Mouse (Mus musculus) kidney, embryonic 15.5 days (tissue): ENCODE measurements around the gene Krtap28-10. TPM values are rescaled to one million over a fixed set of nuclear protein-coding genes. Genes with fewer than 3 reads are reported as not detected.
"Not testable (repeated sequence)": the region's sequence is repeated elsewhere in the genome, so short reads cannot be mapped to it uniquely, and the experiment has no call there.

ENCODE experiments used
- ATAC-seq: fragments of 200-750 bp; cut with Nextera tagmentation; replicated peaks from 2 replicates; pipeline ENCODE4 v1.8.0; 2017; ENCODE audit warnings: moderate TSS enrichment; ENCODE audit not compliant: low FRiP score
- H3K27ac ChIP-seq: fragments of 300-500 bp; sonication (generic); 2 replicates; pipeline ENCODE4 v1.5.1; 2015; ENCODE audit warnings: mild to moderate bottlenecking, inconsistent platforms
- H3K27me3 ChIP-seq: fragments of 300-500 bp; sonication (generic); 2 replicates; pipeline ENCODE4 v1.6.1; 2015; ENCODE audit warnings: inconsistent platforms
- H3K36me3 ChIP-seq: fragments of 300-500 bp; sonication (generic); 2 replicates; pipeline ENCODE4 v1.6.1; 2015; ENCODE audit warnings: inconsistent platforms
- H3K4me1 ChIP-seq: fragments of 300-500 bp; sonication (generic); 2 replicates; pipeline ENCODE4 v1.6.1; 2015; ENCODE audit warnings: inconsistent platforms
- H3K4me2 ChIP-seq: fragments of 300-500 bp; sonication (generic); 2 replicates; pipeline ENCODE4 v1.6.1; 2015; ENCODE audit warnings: moderate library complexity, mild to moderate bottlenecking, inconsistent platforms
- H3K4me3 ChIP-seq: fragments of 300-500 bp; sonication (generic); replicated peaks from 2 replicates; pipeline ENCODE4 v1.5.1; 2015; ENCODE audit warnings: mild to moderate bottlenecking, inconsistent platforms
- H3K9ac ChIP-seq: fragments of 300-500 bp; sonication (generic); 2 replicates; pipeline ENCODE4 v1.6.1; 2015; ENCODE audit warnings: mild to moderate bottlenecking, inconsistent platforms
- H3K9me3 ChIP-seq: fragments of 300-500 bp; sonication (generic); replicated peaks from 2 replicates; pipeline ENCODE4 v1.6.1; 2016; ENCODE audit warnings: inconsistent platforms
- WGBS: fragments of 180-500 bp; shearing (Covaris S2); methylation state at CpG from one replicate; pipeline ENCODE4 v1.1.7; 2015; ENCODE audit warnings: mixed read lengths; 5-methylcytosine and 5-hydroxymethylcytosine counted together
- polyA plus RNA-seq: library from polyadenylated mRNA; unstranded; fragments of >200 nt; fragmentation: Nextera tagmentation; extraction: Ambion mirVana; gene quantifications from 2 replicates; pipeline ENCODE4 v1.2.1, GENCODE M21; 2015

The Krtap28-10 gene
- polyA plus RNA-seq, 1 experiment from 2014 or later, result not detected

- WGBS, result 81% methylated on average over 8 of the region's 8 CpGs
- no peak overlapping the region for H3K4me3 ChIP-seq
- no peaks in the 10 kb centered on the region for H3K9me3 ChIP-seq
- H3K36me3 ChIP-seq, result no peaks in the 10 kb centered on the region
- no peak overlapping the region for H3K9ac ChIP-seq
- no peak overlapping the region for H3K4me2 ChIP-seq
- no peaks in the 10 kb centered on the region for H3K27me3 ChIP-seq
- no peaks in the 10 kb centered on the region for H3K4me1 ChIP-seq
- no peak overlapping the region for H3K27ac ChIP-seq
- no peak for ATAC-seq
Observed at GRCm38 (mm10) chr1:83006218-83007179, 35.8 kb downstream of the Krtap28-10 start.

- not testable (repeated sequence) for H3K4me3 ChIP-seq, ATAC-seq, H3K4me2 ChIP-seq, H3K9ac ChIP-seq, H3K27ac ChIP-seq, H3K27me3 ChIP-seq, H3K9me3 ChIP-seq, H3K36me3 ChIP-seq, H3K4me1 ChIP-seq
- WGBS, result 98% methylated on average over 9 of the region's 9 CpGs
Observed at GRCm38 (mm10) chr1:83000306-83000705, 42.0 kb downstream of the Krtap28-10 start, which contains the start of gene Gm47959. Gm47959 (plus strand) TSS chr1:83000548.

GRCm38 (mm10) chr1:82993947-82994346, 48.3 kb downstream of the Krtap28-10 start:
- WGBS, result 88% methylated on average over 3 of the region's 3 CpGs
- no peak overlapping the region for H3K9ac ChIP-seq
- no peak overlapping the region for H3K27ac ChIP-seq
- no peak overlapping the region for H3K4me2 ChIP-seq
- no peaks in the 10 kb centered on the region for H3K36me3 ChIP-seq
- H3K27me3 ChIP-seq, result no peaks in the 10 kb centered on the region
- no peaks in the 10 kb centered on the region for H3K9me3 ChIP-seq
- H3K4me3 ChIP-seq, result no peak overlapping the region
- no peak for ATAC-seq
- no peaks in the 10 kb centered on the region for H3K4me1 ChIP-seq

- no peaks in the 10 kb centered on the region for H3K36me3 ChIP-seq
- H3K27ac ChIP-seq, result peak overlapping the region; percentile 33; the same call in 1 of the 2 replicates
- 67% methylated on average over 6 of the region's 6 CpGs for WGBS
- no peak overlapping the region for H3K4me3 ChIP-seq
- no peaks in the 10 kb centered on the region for H3K9me3 ChIP-seq
- H3K9ac ChIP-seq, result no peak overlapping the region
- H3K4me2 ChIP-seq, result no peak overlapping the region
- no peaks in the 10 kb centered on the region for H3K27me3 ChIP-seq
- peak; percentile 66 for ATAC-seq
- H3K4me1 ChIP-seq, result no peaks in the 10 kb centered on the region
Observed at GRCm38 (mm10) chr1:82992093-82992492, 50.2 kb downstream of the Krtap28-10 start.

- no peaks in the 10 kb centered on the region for H3K36me3 ChIP-seq
- peak; percentile 25; the same call in 1 of the 2 replicates for ATAC-seq
- H3K9me3 ChIP-seq, result no peaks in the 10 kb centered on the region
- 0 out of 2 replicates have a peak overlapping the region, but pooled peaks have one; percentile 33 for H3K27ac ChIP-seq
- no peaks in the 10 kb centered on the region for H3K4me1 ChIP-seq
- WGBS, result 76% methylated on average over 3 of the region's 3 CpGs
- no peak overlapping the region for H3K9ac ChIP-seq
- no peak overlapping the region for H3K4me3 ChIP-seq
- no peaks in the 10 kb centered on the region for H3K27me3 ChIP-seq
- no peak overlapping the region for H3K4me2 ChIP-seq
Observed at GRCm38 (mm10) chr1:82991596-82991995, 50.7 kb downstream of the Krtap28-10 start.

Other genes with a start within 250 kb of the Krtap28-10 start
- gene Agfg1, start 203.0 kb downstream of the Krtap28-10 start, polyA plus RNA-seq, result 29.7 and 33.0 TPM in 2 replicates
- gene A030005L19Rik, start 129.2 kb downstream of the Krtap28-10 start, polyA plus RNA-seq, result 0.26 and 0.28 TPM in 2 replicates
- gene A030014E15Rik, start 117.6 kb downstream of the Krtap28-10 start, polyA plus RNA-seq, result not detected in 2 replicates
- gene Gm6217, start 111.1 kb downstream of the Krtap28-10 start, polyA plus RNA-seq, result not detected in 2 replicates
- not detected in 2 replicates for gene A030003K21Rik, start 99.1 kb downstream of the Krtap28-10 start, polyA plus RNA-seq
- gene Gm7544, start 86.5 kb downstream of the Krtap28-10 start, polyA plus RNA-seq, result not detected in 2 replicates
- gene Gm47955, start 82.2 kb downstream of the Krtap28-10 start, polyA plus RNA-seq, result not detected in 2 replicates
- gene Gm47959, start 41.9 kb downstream of the Krtap28-10 start, polyA plus RNA-seq, result not detected in 2 replicates
- gene Slc19a3, start 4.0 kb downstream of the Krtap28-10 start, polyA plus RNA-seq, result 1.1 and 1.2 TPM in 2 replicates
- gene Gm47969, start 2.5 kb upstream of the Krtap28-10 start, polyA plus RNA-seq, result not detected in 2 replicates
- gene A030005K14Rik, start 16.9 kb upstream of the Krtap28-10 start, polyA plus RNA-seq, result not detected in 2 replicates
- gene Krtap28-13, start 18.4 kb upstream of the Krtap28-10 start, polyA plus RNA-seq, result not detected in 2 replicates
- 0.56 and 1.2 TPM in 2 replicates for gene Ccl20, start 74.3 kb upstream of the Krtap28-10 start, polyA plus RNA-seq
- 0.33 and 0.38 TPM in 2 replicates for gene Daw1, start 117.3 kb upstream of the Krtap28-10 start, polyA plus RNA-seq